ENCODE assay signal across 11 mouse cellular contexts in genomic region chr12:103214270-103214669, GRCm38 (mm10). TPM values are rescaled to one million over a fixed set of nuclear protein-coding genes. Genes with fewer than 3 reads are reported as not detected.
DNase-seq lines count a peak whose midpoint lies in the region; ATAC-seq lines count a peak whose summit lies in the region.
"Had no signal": no experiment of that assay in that cellular context is flagged by ENCODE, and none has a peak within 500 bp of the region (broad histone marks: within the 10 kb centered on the region; RNA-seq: fewer than 3 reads in every experiment).

No protein-coding gene starts in this region.

- H3K9me3 ChIP-seq in embryonic facial prominence, embryonic 14.5 days (ENCODE audit: control insufficient read depth, low read length): no peaks in the 10 kb centered on the region
- no peaks in the 10 kb centered on the region for H3K9me3 ChIP-seq in embryonic facial prominence, embryonic 10.5 days
- H3K9me3 ChIP-seq in midbrain, embryonic 12.5 days: no peaks in the 10 kb centered on the region
- no peaks in the 10 kb centered on the region for H3K9me3 ChIP-seq in midbrain, embryonic 11.5 days (ENCODE audit: control insufficient read depth, low read length)
- no peaks in the 10 kb centered on the region for H3K9me3 ChIP-seq in hindbrain, embryonic 15.5 days
- H3K9me3 ChIP-seq in neural tube, embryonic 14.5 days (ENCODE audit: control insufficient read depth, low read length): no peaks in the 10 kb centered on the region
- H3K9me3 ChIP-seq: embryonic facial prominence, embryonic 13.5 days had no signal

- no peaks in the 10 kb centered on the region for H3K4me1 ChIP-seq in embryonic facial prominence, embryonic 14.5 days (ENCODE audit: control insufficient read depth, insufficient read depth, low read length)
- H3K4me1 ChIP-seq in embryonic facial prominence, embryonic 10.5 days: peaks cover 38% of the 10 kb centered on the region
- H3K4me1 ChIP-seq in midbrain, embryonic 12.5 days: peaks cover 12% of the 10 kb centered on the region
- no peaks in the 10 kb centered on the region for H3K4me1 ChIP-seq in midbrain, embryonic 11.5 days (ENCODE audit: control insufficient read depth, insufficient read depth, low read length)
- H3K4me1 ChIP-seq in hindbrain, embryonic 15.5 days (replicated peaks): peaks cover 16% of the 10 kb centered on the region
- H3K4me1 ChIP-seq in neural tube, embryonic 14.5 days (ENCODE audit: control insufficient read depth, insufficient read depth, low read length): peaks cover 23% of the 10 kb centered on the region

- H3K36me3 ChIP-seq in embryonic facial prominence, embryonic 14.5 days (ENCODE audit: control insufficient read depth, insufficient read depth, low read length): no peaks in the 10 kb centered on the region
- H3K36me3 ChIP-seq in embryonic facial prominence, embryonic 10.5 days (replicated peaks): no peaks in the 10 kb centered on the region
- peaks cover 7% of the 10 kb centered on the region; the same call in 1 of the 2 replicates for H3K36me3 ChIP-seq in midbrain, embryonic 12.5 days
- H3K36me3 ChIP-seq in midbrain, embryonic 11.5 days (ENCODE audit: control insufficient read depth, insufficient read depth, low read length): no peaks in the 10 kb centered on the region; the same call in 1 of the 2 replicates
- no peaks in the 10 kb centered on the region for H3K36me3 ChIP-seq in hindbrain, embryonic 15.5 days
- H3K36me3 ChIP-seq in neural tube, embryonic 14.5 days (ENCODE audit: control insufficient read depth, insufficient read depth, low read length): no peaks in the 10 kb centered on the region
- H3K36me3 ChIP-seq: embryonic facial prominence, embryonic 13.5 days had no signal

- DNase-seq in embryonic facial prominence, embryonic 14.5 days (ENCODE audit: low spot score): peak; percentile 27
- no peak for DNase-seq in embryonic facial prominence, embryonic 10.5 days (ENCODE audit: low spot score)
- DNase-seq in midbrain, embryonic 11.5 days (ENCODE audit: low spot score, missing footprints): no peak
- DNase-seq: layer of hippocampus, adult 9-11 months had no signal

- H3K27ac ChIP-seq in embryonic facial prominence, embryonic 14.5 days (replicated peaks; ENCODE audit: low read depth, low read length): no peak overlapping the region
- H3K27ac ChIP-seq in embryonic facial prominence, embryonic 10.5 days (replicated peaks): no peak overlapping the region
- 0 out of 2 replicates have a peak overlapping the region, but pooled peaks have one; percentile 30 for H3K27ac ChIP-seq in midbrain, embryonic 12.5 days (replicated peaks)
- no peak overlapping the region for H3K27ac ChIP-seq in midbrain, embryonic 11.5 days (ENCODE audit: low read depth, low read length)
- H3K27ac ChIP-seq in hindbrain, embryonic 15.5 days (replicated peaks): 0 out of 2 replicates have a peak overlapping the region, but pooled peaks have one; percentile 25
- peak overlapping the region; percentile 55; the same call in 1 of the 2 replicates for H3K27ac ChIP-seq in neural tube, embryonic 14.5 days (ENCODE audit: low read depth, low read length)
- H3K27ac ChIP-seq: embryonic facial prominence, embryonic 13.5 days had no signal

- WGBS in embryonic facial prominence, embryonic 14.5 days: 46% methylated on average over 10 of the region's 10 CpGs
- 75% methylated on average over 10 of the region's 10 CpGs for WGBS in embryonic facial prominence, embryonic 10.5 days
- 76% methylated on average over 10 of the region's 10 CpGs for WGBS in midbrain, embryonic 12.5 days
- 82% methylated on average over 10 of the region's 10 CpGs for WGBS in midbrain, embryonic 11.5 days
- 30% methylated on average over 10 of the region's 10 CpGs for WGBS in hindbrain, embryonic 15.5 days
- 25% methylated on average over 10 of the region's 10 CpGs for WGBS in neural tube, embryonic 14.5 days

- no peak overlapping the region for H3K4me3 ChIP-seq in embryonic facial prominence, embryonic 14.5 days (ENCODE audit: low read depth, low read length)
- no peak overlapping the region for H3K4me3 ChIP-seq in embryonic facial prominence, embryonic 10.5 days
- H3K4me3 ChIP-seq in midbrain, embryonic 12.5 days: no peak overlapping the region
- H3K4me3 ChIP-seq in midbrain, embryonic 11.5 days (ENCODE audit: low read depth, low read length): no peak overlapping the region
- H3K4me3 ChIP-seq in hindbrain, embryonic 15.5 days: no peak overlapping the region
- no peak overlapping the region for H3K4me3 ChIP-seq in neural tube, embryonic 14.5 days (ENCODE audit: low read depth, low read length)
- H3K4me3 ChIP-seq: embryonic facial prominence, embryonic 13.5 days; myocyte had no signal

- no peaks in the 10 kb centered on the region for H3K27me3 ChIP-seq in embryonic facial prominence, embryonic 14.5 days (replicated peaks; ENCODE audit: control insufficient read depth, insufficient read depth, low read length)
- no peaks in the 10 kb centered on the region for H3K27me3 ChIP-seq in embryonic facial prominence, embryonic 10.5 days (replicated peaks; ENCODE audit: low read depth, poor library complexity, severe bottlenecking)
- no peaks in the 10 kb centered on the region for H3K27me3 ChIP-seq in midbrain, embryonic 12.5 days
- H3K27me3 ChIP-seq in midbrain, embryonic 11.5 days (ENCODE audit: control insufficient read depth, insufficient read depth, low read length): no peaks in the 10 kb centered on the region
- H3K27me3 ChIP-seq in hindbrain, embryonic 15.5 days: no peaks in the 10 kb centered on the region
- H3K27me3 ChIP-seq in neural tube, embryonic 14.5 days (ENCODE audit: control insufficient read depth, insufficient read depth, low read length): no peaks in the 10 kb centered on the region
- H3K27me3 ChIP-seq: embryonic facial prominence, embryonic 13.5 days had no signal

- H3K9ac ChIP-seq in embryonic facial prominence, embryonic 14.5 days (ENCODE audit: low read depth, low read length): no peak overlapping the region
- no peak overlapping the region for H3K9ac ChIP-seq in midbrain, embryonic 12.5 days (replicated peaks)
- no peak overlapping the region for H3K9ac ChIP-seq in midbrain, embryonic 11.5 days (ENCODE audit: low read length)
- no peak overlapping the region for H3K9ac ChIP-seq in hindbrain, embryonic 15.5 days
- H3K9ac ChIP-seq in neural tube, embryonic 14.5 days (replicated peaks; ENCODE audit: low read depth, low read length): no peak overlapping the region
- H3K9ac ChIP-seq: embryonic facial prominence, embryonic 13.5 days had no signal

- ATAC-seq in embryonic facial prominence, embryonic 14.5 days (ENCODE audit: low read depth): no peak
- ATAC-seq in midbrain, embryonic 12.5 days (ENCODE audit: low FRiP score, low read depth): no peak
- ATAC-seq in midbrain, embryonic 11.5 days (ENCODE audit: low FRiP score): no peak
- ATAC-seq in hindbrain, embryonic 15.5 days (ENCODE audit: low FRiP score, low read depth): peak; percentile 74
- peak; percentile 78 for ATAC-seq in neural tube, embryonic 14.5 days (ENCODE audit: low read depth)
- no peak for ATAC-seq in inflammation-experienced regulatory T-cells, adult 6 months
- no peak for ATAC-seq in erythroid progenitor cell, adult 5-6 weeks (replicated peaks; ENCODE audit: low FRiP score, poor library complexity, severe bottlenecking)

- no peak overlapping the region for H3K4me2 ChIP-seq in embryonic facial prominence, embryonic 14.5 days (ENCODE audit: low read depth, low read length)
- H3K4me2 ChIP-seq in midbrain, embryonic 12.5 days (replicated peaks): no peak overlapping the region
- no peak overlapping the region for H3K4me2 ChIP-seq in midbrain, embryonic 11.5 days
- no peak overlapping the region for H3K4me2 ChIP-seq in hindbrain, embryonic 15.5 days
- no peak overlapping the region for H3K4me2 ChIP-seq in neural tube, embryonic 14.5 days (ENCODE audit: low read depth, low read length)
- H3K4me2 ChIP-seq: embryonic facial prominence, embryonic 13.5 days had no signal

RNA-seq across cellular contexts. Expression of gene Prima1, which starts 27.7 kb away (rescaled TPM):
- 0.57 and 1.9 TPM in 2 replicates for polyA plus RNA-seq in embryonic facial prominence, embryonic 14.5 days (2014; fragmentation: Nextera tagmentation; extraction: Ambion mirVana)
- 0.44 and 0.52 TPM in 2 replicates for polyA plus RNA-seq in embryonic facial prominence, embryonic 10.5 days (2016; fragmentation: Nextera tagmentation; extraction: Ambion mirVana)
- polyA plus RNA-seq in midbrain, embryonic 12.5 days (2016; fragmentation: Nextera tagmentation; extraction: Ambion mirVana): 2.9 and 3.0 TPM in 2 replicates
- 2.0 and 2.3 TPM in 2 replicates for polyA plus RNA-seq in midbrain, embryonic 11.5 days (2014; fragmentation: Nextera tagmentation; extraction: Ambion mirVana)
- polyA plus RNA-seq in hindbrain, embryonic 15.5 days (2015; fragmentation: Nextera tagmentation; extraction: Ambion mirVana): 1.4 and 3.3 TPM in 2 replicates
- polyA plus RNA-seq in neural tube, embryonic 14.5 days (2014; fragmentation: Nextera tagmentation; extraction: Ambion mirVana): 1.6 and 2.4 TPM in 2 replicates
- not detected for polyA plus RNA-seq in inflammation-experienced regulatory T-cells, adult 6 months (2017; shearing (Covaris generic))
- not detected in 2 replicates for total RNA-seq in erythroid progenitor cell, adult 5-6 weeks (2015; ENCODE audit: low replicate concordance)
- not detected in 2 replicates for total RNA-seq in erythroid progenitor cell, adult 5-6 weeks (2017; ENCODE audit: low replicate concordance)
- polyA plus RNA-seq: myocyte had no signal

Comparison
In these comparisons a context has a peak if more than half of its experiments do, and no peak if none do; other contexts are left out.
1. H3K27ac ChIP-seq: peak in midbrain, embryonic 12.5 days (single experiment), hindbrain, embryonic 15.5 days (single experiment) and neural tube, embryonic 14.5 days (single experiment); none in embryonic facial prominence, embryonic 14.5 days (single experiment), embryonic facial prominence, embryonic 10.5 days (single experiment) and midbrain, embryonic 11.5 days (single experiment).
2. ATAC-seq: peak in hindbrain, embryonic 15.5 days (single experiment) and neural tube, embryonic 14.5 days (single experiment); none in embryonic facial prominence, embryonic 14.5 days (single experiment), midbrain, embryonic 12.5 days (single experiment), midbrain, embryonic 11.5 days (single experiment), inflammation-experienced regulatory T-cells, adult 6 months (single experiment) and erythroid progenitor cell, adult 5-6 weeks (single experiment).